Mouse (Mus musculus) c-Kit-positive CD71-positive TER-119-negative erythroid progenitor cells, embryonic 14.5 days (primary cell): ENCODE measurements around the gene Ces1e.

Source experiments
- DNase-seq: peaks from one replicate; pipeline ENCODE4 v3.0.0-alpha.2; 2013; ENCODE audit warnings: low read depth

The Ces1e gene

DNA sequence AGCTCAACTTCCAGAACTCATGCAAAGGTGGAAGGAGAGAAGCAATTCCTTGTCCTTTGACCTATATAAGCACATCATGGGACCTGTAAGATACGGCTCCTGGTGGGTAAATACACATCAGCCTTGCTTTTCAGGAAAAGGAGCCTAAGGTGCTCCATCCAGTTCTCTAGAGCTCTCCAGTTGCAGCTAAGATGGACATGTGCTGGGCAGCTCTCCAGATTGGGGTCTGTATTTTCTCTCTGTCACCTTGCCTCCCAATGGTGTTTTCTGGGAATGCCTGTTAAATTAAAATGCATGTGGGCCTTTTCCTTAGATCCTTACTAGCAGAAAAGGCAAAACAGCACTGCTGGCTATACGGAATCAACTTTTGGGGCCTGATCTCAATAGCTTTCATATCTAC lies 54.9 kb downstream of the Ces1e start:
- no peak for DNase-seq

DNA sequence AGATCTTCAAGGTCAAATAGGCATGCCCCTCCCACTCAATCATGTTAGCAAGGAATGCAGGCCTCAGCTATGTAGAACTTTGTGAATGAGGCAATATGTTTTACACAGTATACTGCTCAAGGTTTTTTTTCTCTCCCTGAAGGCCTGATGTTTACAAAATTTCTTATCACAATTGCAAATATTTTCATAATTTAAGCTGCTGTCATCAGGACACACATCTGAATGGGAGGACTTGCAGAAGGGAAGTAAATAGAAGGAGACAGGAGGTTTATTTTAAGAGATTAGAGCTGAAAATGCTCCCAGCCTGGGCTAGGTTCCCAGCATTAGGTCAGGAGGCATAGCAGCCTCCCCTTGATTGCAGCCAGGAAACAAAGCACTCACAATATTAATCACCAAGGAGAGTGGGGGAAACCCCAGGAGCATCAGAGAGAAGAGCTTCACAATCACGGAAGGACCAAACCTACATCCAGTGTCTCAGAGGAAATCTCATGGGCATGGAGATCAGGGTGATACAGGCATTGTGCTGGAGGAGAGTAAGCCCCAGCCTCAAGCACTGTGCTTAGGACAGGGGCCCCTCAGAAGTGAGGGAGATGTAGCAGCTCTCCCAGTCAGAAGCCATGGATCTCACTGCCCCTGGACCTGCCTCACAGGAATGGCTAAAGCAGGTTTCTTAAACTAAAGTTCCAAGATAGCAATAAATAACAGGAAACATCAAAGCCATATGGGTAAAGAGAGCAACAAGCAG lies 57.4 kb downstream of the Ces1e start:
- DNase-seq, result no peak

DNA sequence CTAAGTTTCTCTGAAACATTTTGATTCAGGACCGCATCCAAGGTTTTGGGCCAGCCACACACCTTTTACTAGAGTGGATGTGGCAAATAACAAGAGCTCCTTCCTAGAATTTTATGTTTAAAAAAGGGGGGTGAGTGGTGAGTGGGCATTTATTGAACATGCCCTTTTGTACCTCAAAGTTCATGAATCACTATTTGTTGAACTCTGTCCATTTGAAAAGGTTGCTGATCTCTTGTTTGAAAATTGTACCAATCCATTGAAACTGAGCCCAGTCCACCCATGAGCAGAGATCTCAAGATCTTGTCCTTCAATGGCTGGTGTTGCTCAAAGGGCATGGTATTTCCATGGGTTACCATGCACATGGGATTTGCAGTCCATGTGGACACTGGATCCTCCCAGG lies 66.1 kb downstream of the Ces1e start:
- no peak for DNase-seq

DNA sequence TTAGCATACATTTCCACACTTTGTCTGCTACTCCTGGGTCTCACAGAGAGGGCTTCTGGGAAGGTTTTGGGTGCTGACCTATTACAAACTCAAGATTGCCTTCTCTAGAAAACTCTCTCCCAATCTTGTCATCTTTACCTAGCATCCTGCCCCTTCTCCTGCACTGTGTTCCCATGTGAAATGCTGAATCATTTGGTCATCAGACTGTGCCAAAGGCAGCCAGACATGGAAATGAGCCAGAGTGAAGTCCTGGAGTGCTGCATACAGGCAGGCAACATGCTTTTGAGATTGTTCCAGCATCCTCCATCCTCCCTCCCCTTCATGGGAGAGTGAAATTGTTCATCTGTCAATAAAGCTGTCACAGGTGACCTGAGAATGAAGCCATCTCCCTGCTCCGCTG lies 78.0 kb downstream of the Ces1e start:
- no peak for DNase-seq
